In the genomic region with DNA sequence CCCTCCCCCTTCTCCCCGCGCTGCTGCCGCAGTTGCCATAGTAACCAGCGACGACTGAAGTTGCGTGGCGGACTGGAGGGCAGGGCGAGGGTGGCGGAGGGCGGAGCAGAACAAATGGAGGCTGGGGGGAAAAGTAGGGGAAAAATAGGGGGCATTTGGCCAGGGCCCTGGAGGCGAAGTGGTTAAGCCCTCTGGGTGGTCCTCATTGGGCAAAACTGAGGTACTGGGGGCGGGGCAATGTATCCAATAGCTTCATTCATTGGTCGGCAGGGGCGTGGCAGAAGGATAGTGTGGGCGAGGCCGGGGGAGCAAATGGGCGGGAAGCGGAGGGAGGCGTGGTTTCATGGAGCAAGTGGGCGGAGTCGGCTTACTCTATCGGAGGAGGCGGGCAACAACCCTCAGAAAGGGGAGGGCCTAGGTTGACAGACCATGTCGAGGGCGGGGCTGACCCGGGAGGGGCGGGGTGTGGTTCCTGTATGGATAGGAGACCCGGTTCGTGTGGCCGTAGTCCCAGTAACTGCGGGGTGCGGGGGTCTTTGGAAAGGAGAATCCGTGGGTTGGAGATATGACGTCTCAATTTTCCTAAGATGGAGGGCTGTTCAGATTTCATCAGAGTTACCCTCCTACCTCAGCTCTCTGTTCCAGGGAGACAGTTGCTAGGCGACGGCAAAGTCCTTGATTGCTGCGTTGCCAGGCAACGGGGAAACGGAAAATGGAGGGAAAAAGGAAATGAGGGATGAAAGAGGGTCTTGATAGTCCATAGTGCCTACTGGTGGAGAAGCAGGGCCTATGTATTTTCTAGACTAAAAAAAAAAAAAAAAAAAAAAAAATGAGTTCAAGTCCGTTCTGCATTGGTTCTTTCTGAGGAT, we compare ENCODE assay signal across 8 mouse cellular contexts. TPM values are rescaled to one million over a fixed set of nuclear protein-coding genes. Genes with fewer than 3 reads are reported as not detected.
DNase-seq lines count a peak whose midpoint lies in the region; ATAC-seq and TF ChIP-seq lines count a peak whose summit lies in the region.

No protein-coding gene starts in this region.

- WGBS in cerebellum, adult 2 months = under 1% methylated on average over 40 of the region's 40 CpGs
- WGBS in forebrain, postnatal 0 days = under 1% methylated on average over 40 of the region's 40 CpGs
- 2% methylated on average over 40 of the region's 40 CpGs for WGBS in lung, embryonic 16.5 days

- no peak for TF ChIP-seq RAD21 in MEL (IDR thresholded peaks at IDR 0.05; ENCODE audit: low read depth, low read length)

- H3K9ac ChIP-seq in MEL (ENCODE audit: control insufficient read depth, low read depth, low read length, poor library complexity, severe bottlenecking) = 0 out of 2 replicates have a peak overlapping the region, but pooled peaks have one; percentile 12
- H3K9ac ChIP-seq in forebrain, postnatal 0 days = peak overlapping the region; percentile 88
- peak overlapping the region; percentile 59 for H3K9ac ChIP-seq in lung, embryonic 16.5 days (ENCODE audit: low read length)

- ATAC-seq in forebrain, postnatal 0 days = peak; percentile 82
- peak; percentile 66 to 82 for ATAC-seq in hematopoietic stem cell, adult 5-6 weeks (replicated peaks in 1 of 2; ENCODE audit: insufficient read depth in 1 of 2, low FRiP score in 2 of 2, low TSS enrichment in 1 of 2, low read depth in 1 of 2, poor library complexity in 2 of 2, severe bottlenecking in 2 of 2)
- ATAC-seq in lung, embryonic 16.5 days (ENCODE audit: low read depth) = peak; percentile 87

- TF ChIP-seq POLR2A in MEL (IDR thresholded peaks at IDR 0.05; ENCODE audit: control insufficient read depth in 1 of 2, insufficient read depth in 1 of 2, low read depth in 1 of 2, low read length in 2 of 2, poor library complexity in 1 of 2) = peak in 1 of 2 experiments; percentile 7; a peak in 1 of 4 replicates
- no peak for TF ChIP-seq POLR2A in cerebellum, adult 2 months (IDR thresholded peaks at IDR 0.05; ENCODE audit: borderline replicate concordance, insufficient read depth, low read length)

- peaks cover 0 to 34% of the 10 kb centered on the region in 2 experiments; a peak in 3 of 4 replicates for H3K4me1 ChIP-seq in MEL (ENCODE audit: control insufficient read depth in 1 of 2, insufficient read depth in 2 of 2, low read length in 2 of 2)
- H3K4me1 ChIP-seq in cerebellum, adult 2 months (ENCODE audit: control insufficient read depth, insufficient read depth, low read length) = peaks cover 15% of the 10 kb centered on the region
- peaks cover 44% of the 10 kb centered on the region for H3K4me1 ChIP-seq in forebrain, postnatal 0 days (ENCODE audit: insufficient read depth)
- peaks cover 48% of the 10 kb centered on the region for H3K4me1 ChIP-seq in lung, embryonic 16.5 days (replicated peaks; ENCODE audit: control insufficient read depth, insufficient read depth, low read length)

- peak; percentile 99 for DNase-seq in MEL (ENCODE audit: low read depth, low spot score)
- peak; percentile 95 for DNase-seq in cerebellum, adult 2 months
- DNase-seq in forebrain, postnatal 0 days = peak; percentile 99
- DNase-seq in layer of hippocampus, adult 9-10 months (ENCODE audit: low spot score) = peak; percentile 98
- DNase-seq in ovary, postnatal 10 days (ENCODE audit: low spot score) = peak; percentile 86
- peak; percentile 92 for DNase-seq in thymus, postnatal 10 days (ENCODE audit: low spot score in 2 of 2)

- no peak overlapping the region for H3K27ac ChIP-seq in MEL (ENCODE audit: control insufficient read depth, low read depth, low read length)
- H3K27ac ChIP-seq in cerebellum, adult 2 months (ENCODE audit: insufficient read depth, low read length) = no peak overlapping the region
- peak overlapping the region; percentile 96 for H3K27ac ChIP-seq in forebrain, postnatal 0 days (ENCODE audit: low read depth, low read length)
- peak overlapping the region; percentile 78 for H3K27ac ChIP-seq in lung, embryonic 16.5 days (ENCODE audit: low read length)

- no peaks in the 10 kb centered on the region for H3K9me3 ChIP-seq in MEL (replicated peaks; ENCODE audit: insufficient read depth, low read length)
- no peaks in the 10 kb centered on the region for H3K9me3 ChIP-seq in forebrain, postnatal 0 days (ENCODE audit: low read length)
- no peaks in the 10 kb centered on the region for H3K9me3 ChIP-seq in lung, embryonic 16.5 days (ENCODE audit: control insufficient read depth, low read length)

- peaks cover 0 to 32% of the 10 kb centered on the region in 2 experiments; a peak in 2 of 4 replicates for H3K36me3 ChIP-seq in MEL (ENCODE audit: control insufficient read depth in 1 of 2, insufficient read depth in 2 of 2, low read length in 2 of 2)
- no peaks in the 10 kb centered on the region for H3K36me3 ChIP-seq in forebrain, postnatal 0 days (ENCODE audit: insufficient read depth)
- no peaks in the 10 kb centered on the region for H3K36me3 ChIP-seq in lung, embryonic 16.5 days (ENCODE audit: control insufficient read depth, insufficient read depth, low read length)

- H3K4me3 ChIP-seq in MEL (ENCODE audit: control insufficient read depth in 1 of 2, insufficient read depth in 1 of 2, low read depth in 2 of 2, low read length in 2 of 2) = peak overlapping the region; percentile 41 to 53
- H3K4me3 ChIP-seq in cerebellum, adult 2 months (replicated peaks; ENCODE audit: insufficient read depth, low read depth, low read length) = peak overlapping the region; percentile 67
- peak overlapping the region; percentile 84 for H3K4me3 ChIP-seq in forebrain, postnatal 0 days (ENCODE audit: low read depth, low read length)
- peak overlapping the region; percentile 63 for H3K4me3 ChIP-seq in lung, embryonic 16.5 days (ENCODE audit: low read length)

- H3K27me3 ChIP-seq in MEL (ENCODE audit: control insufficient read depth in 1 of 2, insufficient read depth in 2 of 2, low read length in 2 of 2) = no peaks in the 10 kb centered on the region
- no peaks in the 10 kb centered on the region for H3K27me3 ChIP-seq in cerebellum, adult 2 months (ENCODE audit: control insufficient read depth, insufficient read depth, low read length)
- no peaks in the 10 kb centered on the region for H3K27me3 ChIP-seq in forebrain, postnatal 0 days (ENCODE audit: insufficient read depth, low read length)
- H3K27me3 ChIP-seq in lung, embryonic 16.5 days (ENCODE audit: control insufficient read depth, insufficient read depth, low read depth, low read length) = 0 out of 2 replicates have a peak, but pooled peaks cover 2% of the 10 kb centered on the region

- H3K4me2 ChIP-seq in forebrain, postnatal 0 days (ENCODE audit: low read depth) = peak overlapping the region; percentile 80
- peak overlapping the region; percentile 92 for H3K4me2 ChIP-seq in lung, embryonic 16.5 days (ENCODE audit: low read depth, low read length)

- peaks cover 25% of the 10 kb centered on the region for H3K79me2 ChIP-seq in MEL (ENCODE audit: control insufficient read depth, insufficient read depth, low read length, poor library complexity)

- TF ChIP-seq CTCF in MEL (IDR thresholded peaks at IDR 0.05 in 2 of 3, conservative IDR thresholded peaks at IDR 0.05 in 1 of 3; ENCODE audit: control insufficient read depth in 1 of 3, insufficient read depth in 1 of 3, low read depth in 2 of 3, low read length in 3 of 3, poor library complexity in 1 of 3, severe bottlenecking in 1 of 3) = no peak
- no peak for TF ChIP-seq CTCF in cerebellum, adult 2 months (IDR thresholded peaks at IDR 0.05; ENCODE audit: borderline replicate concordance, insufficient read depth, low read depth, low read length)
- TF ChIP-seq CTCF in forebrain, postnatal 0 days (IDR thresholded peaks at IDR 0.05; ENCODE audit: low read depth) = peak; percentile 53

- no peak for TF ChIP-seq EP300 in MEL (IDR thresholded peaks at IDR 0.05; ENCODE audit: low read depth in 1 of 2, low read length in 2 of 2)

RNA-seq across cellular contexts. Expression of gene Dlg4, which starts 4.8 kb away (rescaled TPM):
- 6.5 and 7.9 TPM in 2 replicates for total RNA-seq in MEL (2012; rRNA removed)
- 10 to 100 TPM in 1 of 2 experiments, not detected in 1; 24.7 TPM for polyA plus RNA-seq in MEL (2012; ENCODE audit: insufficient read depth in 1 of 2, insufficient read length in 2 of 2, low read depth in 1 of 2, low replicate concordance in 2 of 2, missing spikeins in 1 of 2)
- 352 and 374 TPM in 2 replicates for polyA plus RNA-seq in cerebellum, adult 2 months (2012; rRNA removed)
- total RNA-seq in forebrain, postnatal 0 days (2014; rRNA removed) = 214 and 230 TPM in 2 replicates
- 12.1 and 14.3 TPM in 2 replicates for polyA plus RNA-seq in forebrain, postnatal 0 days (2015; fragmentation: Nextera tagmentation; extraction: Ambion mirVana)
- 9.3 and 10.0 TPM in 2 replicates for total RNA-seq in hematopoietic stem cell, adult 5-6 weeks (2017)
- polyA plus RNA-seq in lung, embryonic 16.5 days (2015; fragmentation: Nextera tagmentation; extraction: Ambion mirVana) = 5.5 and 7.9 TPM in 2 replicates

RNA-seq across cellular contexts. Expression of gene Acadvl, which starts 6.3 kb away (rescaled TPM):
- total RNA-seq in MEL (2012; rRNA removed) = 123 and 140 TPM in 2 replicates
- 10 to 100 TPM in 1 of 2 experiments, not detected in 1; 92.5 TPM for polyA plus RNA-seq in MEL (2012; ENCODE audit: insufficient read depth in 1 of 2, insufficient read length in 2 of 2, low read depth in 1 of 2, low replicate concordance in 2 of 2, missing spikeins in 1 of 2)
- polyA plus RNA-seq in cerebellum, adult 2 months (2012; rRNA removed) = 104 and 112 TPM in 2 replicates
- 45.1 and 47.7 TPM in 2 replicates for total RNA-seq in forebrain, postnatal 0 days (2014; rRNA removed)
- 47.9 and 51.5 TPM in 2 replicates for polyA plus RNA-seq in forebrain, postnatal 0 days (2015; fragmentation: Nextera tagmentation; extraction: Ambion mirVana)
- total RNA-seq in hematopoietic stem cell, adult 5-6 weeks (2017) = 42.8 and 51.7 TPM in 2 replicates
- polyA plus RNA-seq in lung, embryonic 16.5 days (2015; fragmentation: Nextera tagmentation; extraction: Ambion mirVana) = 90.0 and 92.0 TPM in 2 replicates

RNA-seq across cellular contexts. Expression of gene Dvl2, which starts 21.1 kb away (rescaled TPM):
- total RNA-seq in MEL (2012; rRNA removed) = 40.1 and 41.9 TPM in 2 replicates
- polyA plus RNA-seq in MEL (2012; ENCODE audit: insufficient read depth in 1 of 2, insufficient read length in 2 of 2, low read depth in 1 of 2, low replicate concordance in 2 of 2, missing spikeins in 1 of 2) = 10 to 100 TPM in 1 of 2 experiments, not detected in 1; 38.5 TPM
- 27.2 and 28.9 TPM in 2 replicates for polyA plus RNA-seq in cerebellum, adult 2 months (2012; rRNA removed)
- 31.9 and 43.9 TPM in 2 replicates for total RNA-seq in forebrain, postnatal 0 days (2014; rRNA removed)
- polyA plus RNA-seq in forebrain, postnatal 0 days (2015; fragmentation: Nextera tagmentation; extraction: Ambion mirVana) = 12.7 and 15.7 TPM in 2 replicates
- total RNA-seq in hematopoietic stem cell, adult 5-6 weeks (2017) = 22.6 and 35.9 TPM in 2 replicates
- polyA plus RNA-seq in lung, embryonic 16.5 days (2015; fragmentation: Nextera tagmentation; extraction: Ambion mirVana) = 30.1 and 30.7 TPM in 2 replicates

RNA-seq across cellular contexts. Expression of gene Phf23, which starts 25.9 kb away (rescaled TPM):
- total RNA-seq in MEL (2012; rRNA removed) = 88.2 and 112 TPM in 2 replicates
- 100 to 1,000 TPM in 1 of 2 experiments, not detected in 1; 108 TPM for polyA plus RNA-seq in MEL (2012; ENCODE audit: insufficient read depth in 1 of 2, insufficient read length in 2 of 2, low read depth in 1 of 2, low replicate concordance in 2 of 2, missing spikeins in 1 of 2)
- polyA plus RNA-seq in cerebellum, adult 2 months (2012; rRNA removed) = 41.8 and 44.4 TPM in 2 replicates
- total RNA-seq in forebrain, postnatal 0 days (2014; rRNA removed) = 47.6 and 52.7 TPM in 2 replicates
- polyA plus RNA-seq in forebrain, postnatal 0 days (2015; fragmentation: Nextera tagmentation; extraction: Ambion mirVana) = 48.0 and 49.7 TPM in 2 replicates
- total RNA-seq in hematopoietic stem cell, adult 5-6 weeks (2017) = 44.2 and 45.3 TPM in 2 replicates
- polyA plus RNA-seq in lung, embryonic 16.5 days (2015; fragmentation: Nextera tagmentation; extraction: Ambion mirVana) = 58.1 and 59.5 TPM in 2 replicates

RNA-seq across cellular contexts. Expression of gene Gabarap, which starts 30.6 kb away (rescaled TPM):
- total RNA-seq in MEL (2012; rRNA removed) = 105 and 132 TPM in 2 replicates
- polyA plus RNA-seq in MEL (2012; ENCODE audit: insufficient read depth in 1 of 2, insufficient read length in 2 of 2, low read depth in 1 of 2, low replicate concordance in 2 of 2, missing spikeins in 1 of 2) = 100 to 1,000 TPM in 1 of 2 experiments, not detected in 1; 241 TPM
- 344 and 366 TPM in 2 replicates for polyA plus RNA-seq in cerebellum, adult 2 months (2012; rRNA removed)
- total RNA-seq in forebrain, postnatal 0 days (2014; rRNA removed) = 246 and 261 TPM in 2 replicates
- 574 and 668 TPM in 2 replicates for polyA plus RNA-seq in forebrain, postnatal 0 days (2015; fragmentation: Nextera tagmentation; extraction: Ambion mirVana)
- 211 and 252 TPM in 2 replicates for total RNA-seq in hematopoietic stem cell, adult 5-6 weeks (2017)
- 515 and 536 TPM in 2 replicates for polyA plus RNA-seq in lung, embryonic 16.5 days (2015; fragmentation: Nextera tagmentation; extraction: Ambion mirVana)

Comparison
In these comparisons a context has a peak if more than half of its experiments do, and no peak if none do; other contexts are left out.
1. H3K27ac ChIP-seq: peak in forebrain, postnatal 0 days (single experiment) and lung, embryonic 16.5 days (single experiment); none in MEL (single experiment) and cerebellum, adult 2 months (single experiment).
2. H3K9ac ChIP-seq: peak in every context shown above with its lines; median percentile 88 in forebrain, postnatal 0 days; 59 in lung, embryonic 16.5 days; 12 in MEL.
3. Peak in every context shown above with its lines, with median percentiles within 50 percentile points of each other: DNase-seq, H3K4me3 ChIP-seq and ATAC-seq.